Mouse (Mus musculus) cortical plate, adult 2 months (tissue): ENCODE measurements around the gene Nell1. TPM values are rescaled to one million over a fixed set of nuclear protein-coding genes. Genes with fewer than 3 reads are reported as not detected.

Source experiments
- H3K27ac ChIP-seq: fragments of 200-500 bp; 2 replicates; pipeline ENCODE4 v1.5.1; 2012; ENCODE audit warnings: low read length, control low read depth, inconsistent platforms; ENCODE audit not compliant: insufficient read depth
- H3K4me1 ChIP-seq: fragments of 200-500 bp; 2 replicates; pipeline ENCODE4 v1.6.1; 2011; ENCODE audit warnings: low read length; ENCODE audit not compliant: control insufficient read depth, insufficient read depth
- H3K4me3 ChIP-seq: fragments of 200-500 bp; 2 replicates; pipeline ENCODE4 v1.5.1; 2011; ENCODE audit warnings: mild to moderate bottlenecking, low read length, control low read depth; ENCODE audit not compliant: insufficient read depth
- CTCF ChIP-seq: fragments of 200-500 bp; IDR thresholded peaks from 2 replicates; pipeline ENCODE4 v1.5.1; 2011; ENCODE audit warnings: mild to moderate bottlenecking, control low read depth, low read length; ENCODE audit not compliant: insufficient read depth; ENCODE audit errors: extremely low read depth
- POLR2A ChIP-seq: fragments of 200-500 bp; IDR thresholded peaks from 2 replicates; pipeline ENCODE4 v1.6.1; 2011; ENCODE audit warnings: mild to moderate bottlenecking, low read length, control low read depth; ENCODE audit not compliant: insufficient read depth; ENCODE audit errors: extremely low read depth
- polyA plus RNA-seq: library from polyadenylated mRNA; depleted of rRNA; stranded (reverse); fragments of >200 nt; gene quantifications from 2 replicates; pipeline ENCODE4 v1.2.3, GENCODE M21; 2012; rRNA removed

The Nell1 gene
- polyA plus RNA-seq, 1 experiment: 27.7 TPM

GRCm38 (mm10) chr7:50847921-50848320 is 873.3 kb downstream of the Nell1 start:
- Histone ChIP-seq H3K27ac (no peak overlapping the region), H3K4me1 (no peaks in the 10 kb centered on the region), H3K4me3 (no peak overlapping the region)
- TF ChIP-seq CTCF (no peak), POLR2A (no peak)

DNA sequence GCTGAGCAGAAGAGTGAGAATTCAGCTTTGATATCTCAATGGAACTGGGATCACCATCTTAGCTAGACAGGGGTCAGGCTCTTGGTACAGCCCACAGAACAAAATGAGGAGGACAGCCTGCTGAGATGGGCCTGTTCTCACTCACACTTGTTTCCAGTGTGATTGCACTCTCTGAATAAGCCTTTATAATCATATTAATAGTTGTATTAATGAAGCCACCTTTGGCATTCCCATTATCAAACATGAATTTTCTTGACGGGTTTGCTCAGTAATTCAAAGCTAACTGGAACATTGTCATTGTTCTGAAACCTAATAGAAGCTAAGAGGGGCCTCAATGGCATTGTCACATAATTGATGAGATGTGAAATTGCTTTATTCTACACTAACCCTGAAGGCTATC is 875.6 kb downstream of the Nell1 start:
- TF ChIP-seq POLR2A: no peak
- no peak for TF ChIP-seq CTCF
- no peaks in the 10 kb centered on the region for H3K4me1 ChIP-seq
- H3K27ac ChIP-seq: no peak overlapping the region
- no peak overlapping the region for H3K4me3 ChIP-seq

DNA sequence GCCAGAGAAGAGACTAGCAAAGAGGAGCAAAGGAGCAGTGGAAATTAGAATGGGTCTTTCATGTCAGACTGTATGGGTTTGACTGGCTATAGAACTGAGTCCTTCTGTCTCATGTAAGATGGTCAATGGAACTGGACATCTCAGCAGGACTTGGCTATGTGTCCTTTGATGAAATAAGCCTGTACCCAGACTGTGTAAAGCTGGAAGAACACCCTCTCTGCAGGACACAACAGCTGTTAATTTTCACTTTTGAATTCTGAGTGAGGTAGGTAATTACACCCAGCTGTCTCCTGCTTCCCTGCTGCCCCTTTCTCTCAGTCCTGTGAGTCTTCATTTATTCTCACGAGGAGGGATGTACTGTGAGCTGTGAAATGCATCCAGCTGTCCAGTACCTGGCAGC is 895.5 kb downstream of the Nell1 start:
- H3K4me1 ChIP-seq: no peaks in the 10 kb centered on the region
- H3K27ac ChIP-seq: no peak overlapping the region
- H3K4me3 ChIP-seq: no peak overlapping the region
- no peak for TF ChIP-seq POLR2A
- no peak for TF ChIP-seq CTCF

DNA sequence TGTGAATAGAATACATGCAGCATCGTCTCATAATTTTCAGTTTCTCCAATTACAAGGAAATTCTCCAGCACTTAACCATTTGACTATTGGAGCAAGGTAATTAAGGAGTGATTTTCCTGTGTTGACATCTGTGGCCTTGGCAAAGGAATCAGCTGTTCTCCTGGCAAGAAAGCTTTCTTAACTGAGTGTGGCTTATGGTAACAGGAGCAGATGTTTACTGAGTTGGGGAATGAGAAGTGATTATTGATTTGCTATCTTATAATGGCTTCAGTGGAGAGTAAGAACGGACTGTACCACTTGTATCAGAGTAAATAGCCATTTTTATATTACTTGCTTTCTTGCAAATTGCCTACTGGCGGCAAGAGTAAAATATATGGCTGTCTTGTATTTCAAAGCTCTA is 913.0 kb downstream of the Nell1 start:
- Histone ChIP-seq H3K4me1 (no peaks in the 10 kb centered on the region), H3K4me3 (no peak overlapping the region), H3K27ac (no peak overlapping the region)
- no peak for TF ChIP-seq POLR2A
- TF ChIP-seq CTCF: no peak

GRCm38 (mm10) chr7:50899541-50900088 is 925.0 kb downstream of the Nell1 start:
- Histone ChIP-seq H3K27ac (no peak overlapping the region), H3K4me1 (no peaks in the 10 kb centered on the region), H3K4me3 (no peak overlapping the region)
- TF ChIP-seq POLR2A (no peak), CTCF (no peak)

Other genes starting within 250 kb of the Nell1 start
- gene Htatip2, start 215.7 kb upstream of the Nell1 start, polyA plus RNA-seq: 15.8 and 16.3 TPM in 2 replicates
- 28.0 and 28.7 TPM in 2 replicates for gene Prmt3, start 196.5 kb upstream of the Nell1 start, polyA plus RNA-seq
- gene Slc6a5, start 64.7 kb upstream of the Nell1 start, polyA plus RNA-seq: 0.04 and 0.06 TPM in 2 replicates